Mouse (Mus musculus) midbrain, embryonic 16.5 days (tissue): ENCODE measurements around the gene Atp6v1e2. TPM values are rescaled to one million over a fixed set of nuclear protein-coding genes. Genes with fewer than 3 reads are reported as not detected.

ENCODE experiments used
- ATAC-seq: fragments of 200-750 bp; cut with Nextera tagmentation; 2 replicates; pipeline ENCODE4 v1.8.0; 2017; ENCODE audit warnings: moderate TSS enrichment
- H3K27ac ChIP-seq: fragments of 300-500 bp; sonication (generic); 2 replicates; pipeline ENCODE4 v1.5.1; 2014; ENCODE audit warnings: mild to moderate bottlenecking, low read length, mixed read lengths
- H3K27me3 ChIP-seq: fragments of 300-500 bp; sonication (generic); 2 replicates; pipeline ENCODE4 v1.6.1; 2014; ENCODE audit warnings: low read depth, low read length, mixed read lengths; ENCODE audit not compliant: control insufficient read depth, insufficient read depth
- H3K36me3 ChIP-seq: fragments of 300-500 bp; sonication (generic); 2 replicates; pipeline ENCODE4 v1.6.1; 2014; ENCODE audit warnings: mild to moderate bottlenecking, low read length, moderate library complexity, mixed read lengths; ENCODE audit not compliant: control insufficient read depth, insufficient read depth
- H3K4me1 ChIP-seq: fragments of 300-500 bp; sonication (generic); 2 replicates; pipeline ENCODE4 v1.6.1; 2014; ENCODE audit warnings: mild to moderate bottlenecking, low read length, mixed read lengths; ENCODE audit not compliant: control insufficient read depth, insufficient read depth
- H3K4me2 ChIP-seq: fragments of 300-500 bp; sonication (generic); 2 replicates; pipeline ENCODE4 v1.6.1; 2014; ENCODE audit warnings: mild to moderate bottlenecking, low read length, mixed read lengths
- H3K4me3 ChIP-seq: fragments of 300-500 bp; sonication (generic); 2 replicates; pipeline ENCODE4 v1.5.1; 2014; ENCODE audit warnings: low read depth, mild to moderate bottlenecking, low read length, moderate library complexity, mixed read lengths
- H3K9ac ChIP-seq: fragments of 300-500 bp; sonication (generic); 2 replicates; pipeline ENCODE4 v1.6.1; 2014; ENCODE audit warnings: low read depth, low read length, mixed read lengths
- H3K9me3 ChIP-seq: fragments of 300-500 bp; sonication (generic); replicated peaks from 2 replicates; pipeline ENCODE4 v1.6.1; 2014; ENCODE audit warnings: mild to moderate bottlenecking, low read length, mixed read lengths; ENCODE audit not compliant: control insufficient read depth, poor library complexity, severe bottlenecking
- WGBS: fragments of 180-500 bp; shearing (Covaris S2); extraction: QIAGEN DNeasy Blood & Tissue Kit; methylation state at CpG from one replicate; pipeline ENCODE4 v1.1.7; 2014; 5-methylcytosine and 5-hydroxymethylcytosine counted together
- polyA plus RNA-seq: library from polyadenylated mRNA; unstranded; fragments of >200 nt; fragmentation: Nextera tagmentation; extraction: Ambion mirVana; gene quantifications from 2 replicates; pipeline ENCODE4 v1.2.1, GENCODE M21; 2015

The Atp6v1e2 gene
- polyA plus RNA-seq, 1 experiment from 2014 or later = not detected

DNA sequence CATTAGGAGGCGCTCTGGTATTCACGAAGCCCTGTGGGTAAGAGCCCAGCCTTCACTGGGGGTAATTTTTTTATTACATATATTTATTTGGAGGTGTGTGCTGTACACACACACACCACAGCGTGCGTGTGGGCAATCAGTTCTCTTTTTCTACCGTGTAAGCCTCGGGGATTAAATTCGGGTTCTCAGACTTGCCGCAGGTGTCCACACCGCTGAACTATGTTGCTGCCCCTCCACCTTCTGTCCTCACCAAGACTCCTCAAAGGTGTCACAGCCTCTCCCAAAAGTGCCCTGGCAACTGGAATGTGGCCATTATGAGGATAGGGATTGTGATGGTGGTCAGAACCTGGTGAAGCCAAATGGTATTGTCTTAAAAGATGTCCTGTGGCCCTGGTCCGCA is 30.6 kb downstream of the Atp6v1e2 start, which contains the start of gene Tmem247:
Gene Tmem247 (plus strand): TSS at position 301 of the 400 bp plus-strand sequence.
- H3K9ac ChIP-seq = no peak within 1 kb of the TSS
- no peak within 1 kb of the TSS for H3K4me3 ChIP-seq
- no peak within 1 kb of the TSS for H3K27ac ChIP-seq
- no peaks in the 10 kb centered on the region for H3K9me3 ChIP-seq
- WGBS = 94% methylated on average over 10 of the region's 10 CpGs
- no peaks in the 10 kb centered on the region for H3K36me3 ChIP-seq
- no peaks in the 10 kb centered on the region for H3K27me3 ChIP-seq
- no peaks in the 10 kb centered on the region for H3K4me1 ChIP-seq
- ATAC-seq = no peak
- H3K4me2 ChIP-seq = no peak within 1 kb of the TSS

DNA sequence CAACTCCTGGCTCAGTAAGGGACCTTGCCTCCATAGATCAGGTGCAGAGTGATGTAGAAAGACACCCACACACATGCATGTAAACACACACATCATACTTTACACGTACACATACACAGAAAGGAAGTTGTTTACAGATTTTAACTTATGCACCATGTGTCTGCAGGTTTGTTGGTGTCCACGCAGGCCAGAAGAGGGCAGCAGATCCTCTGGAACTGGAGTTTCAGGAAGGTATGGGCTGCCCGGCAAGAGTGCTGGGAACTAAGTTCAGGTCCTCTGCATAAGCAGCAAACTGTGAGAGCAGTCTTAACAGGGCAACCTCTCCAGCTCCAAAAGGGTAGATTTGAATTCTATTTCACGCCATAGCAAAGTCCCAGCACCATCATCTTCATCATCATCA is 32.2 kb downstream of the Atp6v1e2 start:
- Histone ChIP-seq H3K9ac (no peak overlapping the region), H3K4me2 (no peak overlapping the region), H3K4me1 (no peaks in the 10 kb centered on the region), H3K27me3 (no peaks in the 10 kb centered on the region), H3K9me3 (no peaks in the 10 kb centered on the region), H3K4me3 (no peak overlapping the region), H3K27ac (no peak overlapping the region), H3K36me3 (no peaks in the 10 kb centered on the region)
- WGBS = 80% methylated on average over 4 of the region's 4 CpGs
- ATAC-seq = no peak

DNA sequence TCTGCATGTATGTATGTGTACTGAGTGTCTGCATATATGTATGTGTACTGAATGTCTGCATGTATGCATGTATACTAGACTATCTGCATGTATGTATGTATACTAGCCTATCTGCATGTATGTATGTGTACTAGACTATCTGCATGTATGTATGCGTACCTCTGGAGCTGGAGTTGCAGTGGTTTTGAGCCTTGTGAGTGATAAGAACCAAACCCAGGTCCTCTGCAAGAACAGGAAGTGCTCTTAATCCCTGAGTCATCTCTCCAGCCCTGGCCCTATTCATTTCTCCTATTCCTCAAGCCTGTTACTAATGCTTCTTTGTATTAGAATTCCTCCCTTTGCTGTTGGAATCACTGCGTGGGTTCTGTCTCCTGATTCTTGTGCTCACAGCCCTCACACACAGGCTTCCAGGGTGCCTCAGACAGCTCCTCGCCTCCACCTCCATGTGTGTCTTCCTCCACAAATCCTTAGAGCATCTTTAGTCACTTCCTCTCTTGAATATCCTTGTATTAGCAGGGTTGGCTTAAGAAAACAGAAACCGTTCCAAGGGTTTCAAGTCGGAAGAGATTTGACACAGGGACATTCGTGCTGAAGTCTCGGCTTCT is 34.6 kb downstream of the Atp6v1e2 start:
- Histone ChIP-seq H3K9me3 (no peaks in the 10 kb centered on the region), H3K27me3 (no peaks in the 10 kb centered on the region), H3K4me1 (no peaks in the 10 kb centered on the region), H3K4me3 (no peak overlapping the region), H3K27ac (no peak overlapping the region), H3K4me2 (no peak overlapping the region), H3K36me3 (no peaks in the 10 kb centered on the region), H3K9ac (no peak overlapping the region)
- 85% methylated on average over 7 of the region's 7 CpGs for WGBS
- no peak for ATAC-seq

DNA sequence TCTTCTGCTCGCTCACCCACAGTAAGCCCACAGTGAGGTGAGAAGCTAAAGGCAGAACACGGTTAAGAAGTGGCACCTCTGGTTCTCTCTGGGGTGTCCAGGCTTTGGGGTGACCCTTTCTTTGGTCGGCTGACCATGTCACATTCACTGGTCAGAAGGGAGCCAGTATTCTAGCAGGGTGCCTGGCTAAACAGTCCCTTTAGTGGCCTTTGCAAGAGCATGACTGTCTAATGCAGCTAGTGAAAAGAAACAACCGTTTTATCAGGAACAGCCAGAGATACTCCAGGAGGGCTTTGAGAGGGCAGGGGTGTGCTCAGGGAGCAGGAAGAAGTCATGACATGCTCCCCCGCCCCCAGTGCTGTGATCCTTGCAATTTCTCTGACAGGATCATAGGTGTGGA is 36.4 kb downstream of the Atp6v1e2 start:
- Histone ChIP-seq H3K4me3 (no peak overlapping the region), H3K4me1 (no peaks in the 10 kb centered on the region), H3K27ac (no peak overlapping the region), H3K27me3 (no peaks in the 10 kb centered on the region), H3K9ac (no peak overlapping the region), H3K4me2 (no peak overlapping the region), H3K36me3 (no peaks in the 10 kb centered on the region), H3K9me3 (no peaks in the 10 kb centered on the region)
- 70% methylated on average over 5 of the region's 5 CpGs for WGBS
- no peak for ATAC-seq

DNA sequence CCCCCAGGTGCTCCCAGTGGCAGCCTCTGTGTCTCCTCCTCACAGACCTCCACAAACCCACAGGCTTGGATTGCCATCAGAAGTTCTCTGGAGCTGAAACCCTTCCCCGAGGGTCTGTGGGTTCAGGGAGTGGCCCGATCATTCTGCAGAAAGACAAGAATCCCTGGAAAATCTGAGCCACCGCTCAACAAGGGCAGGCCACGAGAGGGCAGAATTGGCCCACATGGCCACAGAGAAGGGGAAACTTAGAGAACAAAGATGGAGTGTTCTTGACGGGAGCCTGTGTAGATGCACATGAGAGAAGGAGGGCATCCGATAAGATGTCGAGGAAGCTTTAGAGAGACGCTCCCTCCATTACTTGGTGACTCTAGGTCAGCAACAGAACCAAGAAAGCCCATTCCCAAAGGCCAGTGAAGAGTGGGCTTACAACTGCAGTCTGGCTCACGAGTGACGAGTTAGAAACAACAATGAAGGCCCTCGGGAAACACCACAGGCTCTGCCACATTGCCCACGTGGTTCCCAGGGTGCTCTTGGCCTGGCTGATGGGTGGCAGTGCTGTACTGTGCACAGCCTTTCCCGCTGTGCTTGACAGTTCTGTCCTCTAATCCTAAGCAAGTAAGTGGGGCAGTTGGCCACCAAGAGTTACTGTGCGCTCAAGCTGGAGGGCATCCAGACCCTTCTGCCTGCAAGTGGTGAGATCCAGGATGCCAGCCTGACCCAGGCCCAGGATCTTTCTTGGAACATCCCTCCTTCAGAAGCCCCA is 37.8 kb downstream of the Atp6v1e2 start:
- no peak overlapping the region for H3K4me2 ChIP-seq
- no peak overlapping the region for H3K27ac ChIP-seq
- no peaks in the 10 kb centered on the region for H3K9me3 ChIP-seq
- no peaks in the 10 kb centered on the region for H3K27me3 ChIP-seq
- 74% methylated on average over 14 of the region's 14 CpGs for WGBS
- peaks cover 5% of the 10 kb centered on the region for H3K4me1 ChIP-seq
- ATAC-seq = no peak
- H3K4me3 ChIP-seq = no peak overlapping the region
- H3K36me3 ChIP-seq = no peaks in the 10 kb centered on the region
- no peak overlapping the region for H3K9ac ChIP-seq

GRCm38 (mm10) chr17:86908316-86908715 is 39.4 kb downstream of the Atp6v1e2 start:
- Histone ChIP-seq H3K27me3 (no peaks in the 10 kb centered on the region), H3K9me3 (no peaks in the 10 kb centered on the region), H3K4me2 (no peak overlapping the region), H3K36me3 (no peaks in the 10 kb centered on the region), H3K4me1 (peaks cover 6% of the 10 kb centered on the region), H3K9ac (no peak overlapping the region), H3K4me3 (no peak overlapping the region), H3K27ac (no peak overlapping the region)
- 67% methylated on average over 8 of the region's 8 CpGs for WGBS
- no peak for ATAC-seq

DNA sequence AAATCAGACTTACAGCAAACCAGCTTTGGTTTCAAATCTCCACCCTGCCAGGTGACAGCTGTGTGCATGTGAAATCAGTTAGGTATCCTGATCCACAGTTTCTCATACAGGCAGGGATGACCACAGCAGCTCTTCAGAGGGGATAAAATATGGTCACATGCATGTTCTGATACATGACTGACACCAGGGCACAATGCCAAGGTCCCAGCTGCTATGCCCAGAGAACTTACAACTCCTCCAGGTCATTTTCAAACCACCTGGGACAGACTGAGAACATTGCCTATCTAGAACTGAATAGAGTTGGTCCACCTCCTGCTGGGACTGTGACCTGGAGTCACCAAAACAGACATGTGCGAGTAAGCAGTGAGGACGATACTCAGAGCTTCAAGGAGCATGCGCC is 40.6 kb downstream of the Atp6v1e2 start:
- H3K27ac ChIP-seq = no peak overlapping the region
- H3K36me3 ChIP-seq = no peaks in the 10 kb centered on the region
- no peaks in the 10 kb centered on the region for H3K9me3 ChIP-seq
- ATAC-seq = no peak
- no peak overlapping the region for H3K9ac ChIP-seq
- no peak overlapping the region for H3K4me2 ChIP-seq
- H3K27me3 ChIP-seq = no peaks in the 10 kb centered on the region
- WGBS = 80% methylated on average over 3 of the region's 3 CpGs
- H3K4me3 ChIP-seq = no peak overlapping the region
- peaks cover 6% of the 10 kb centered on the region for H3K4me1 ChIP-seq

DNA sequence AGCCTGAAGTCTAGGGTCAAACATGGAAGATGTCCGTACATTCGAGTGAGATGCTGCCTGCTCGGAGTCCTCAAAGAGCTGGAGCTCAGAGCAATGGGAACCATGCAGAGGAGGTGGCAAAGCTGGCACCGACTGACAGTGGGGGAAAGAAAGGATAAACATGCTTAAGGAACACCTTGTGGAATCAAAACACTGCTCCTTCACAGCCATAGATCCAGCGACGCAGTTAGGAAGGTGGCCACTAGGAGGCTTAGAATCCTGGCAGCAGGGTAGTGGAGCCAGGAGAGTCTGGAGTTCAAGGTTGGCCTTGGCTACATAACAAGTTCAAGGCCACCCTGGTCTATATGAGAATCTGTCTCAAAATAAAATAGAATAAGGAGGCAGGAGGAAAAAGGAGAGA is 41.1 kb downstream of the Atp6v1e2 start:
- Histone ChIP-seq H3K9ac (no peak overlapping the region), H3K27me3 (no peaks in the 10 kb centered on the region), H3K27ac (no peak overlapping the region), H3K4me3 (no peak overlapping the region), H3K4me1 (peaks cover 6% of the 10 kb centered on the region), H3K9me3 (no peaks in the 10 kb centered on the region), H3K4me2 (no peak overlapping the region), H3K36me3 (no peaks in the 10 kb centered on the region)
- 38% methylated on average over 6 of the region's 6 CpGs for whole genome bisulfite sequencing
- no peak for ATAC-seq

DNA sequence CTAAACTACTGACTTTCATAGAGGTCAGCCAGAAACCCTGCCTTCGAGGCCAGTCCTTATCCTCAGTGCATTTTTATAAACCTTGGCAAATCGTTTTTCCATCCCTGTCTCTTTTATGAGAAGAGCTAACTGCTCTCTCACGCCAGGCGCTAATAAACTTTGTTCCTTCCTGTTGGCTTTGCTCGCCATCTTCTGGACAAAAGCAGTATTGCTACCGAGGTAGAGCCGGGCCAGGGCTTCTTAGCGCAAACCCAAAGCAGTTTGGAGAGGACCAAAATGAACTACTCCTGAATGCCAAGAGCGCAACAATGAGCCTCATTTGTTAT is 41.6 kb downstream of the Atp6v1e2 start:
- Histone ChIP-seq H3K4me3 (no peak overlapping the region), H3K27ac (peak overlapping the region; percentile 4; the same call in 1 of the 2 replicates), H3K4me1 (peaks cover 6% of the 10 kb centered on the region), H3K9me3 (no peaks in the 10 kb centered on the region), H3K27me3 (no peaks in the 10 kb centered on the region), H3K9ac (no peak overlapping the region), H3K36me3 (no peaks in the 10 kb centered on the region), H3K4me2 (no peak overlapping the region)
- 4% methylated on average over 9 of the region's 9 CpGs for WGBS
- peak; percentile 73 for ATAC-seq
